Mouse (Mus musculus) retina, embryonic 14.5 days (tissue): ENCODE data around the gene Zbtb24.
A peak's percentile ranks its signal among the peaks of the same experiment; 100 is the strongest.

Experiments
- DNase-seq: peaks from one replicate; pipeline ENCODE4 v3.0.0-alpha.2; 2015; ENCODE audit warnings: low spot score

Gene Zbtb24

DNA sequence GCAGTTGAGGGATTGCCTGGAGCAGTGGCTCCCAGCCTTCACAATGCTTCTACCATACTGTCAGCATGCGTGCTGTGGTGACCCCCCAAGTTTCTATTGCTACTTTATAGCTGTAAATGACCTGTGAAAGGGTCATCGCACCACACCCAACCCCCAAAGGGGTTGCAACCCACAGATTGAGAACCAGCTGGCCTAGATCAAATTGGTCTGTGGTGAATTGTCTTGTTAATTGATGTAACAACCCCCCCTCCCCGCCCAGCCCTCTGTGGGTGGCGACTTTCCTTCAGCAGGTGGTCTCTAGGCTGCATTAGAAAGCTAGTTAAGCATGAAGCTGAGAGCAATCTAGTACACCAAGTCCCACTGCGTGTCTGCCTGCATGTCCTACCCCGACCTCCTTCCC is 17.1 kb downstream of the Zbtb24 start:
- DNase-seq, result no peak

DNA sequence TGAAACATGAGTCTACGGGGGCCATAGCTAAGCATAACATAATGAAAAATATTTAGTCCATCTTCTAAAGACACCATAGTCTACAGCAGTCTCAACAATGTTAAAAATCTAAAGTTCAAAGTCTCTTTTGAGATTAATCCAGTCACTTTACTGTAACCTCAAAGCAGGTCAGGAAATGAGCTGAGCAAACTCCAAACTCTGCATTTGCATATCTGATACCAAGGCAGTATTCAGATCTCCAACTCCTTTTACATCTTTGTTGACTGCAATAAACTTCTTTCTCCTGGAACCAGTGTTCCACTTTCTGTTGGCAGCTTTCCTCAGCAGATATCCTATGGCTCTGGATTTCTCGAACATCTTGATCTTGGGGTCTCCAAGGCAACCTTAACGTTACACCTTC is 20.5 kb downstream of the Zbtb24 start:
- DNase-seq, result no peak

DNA sequence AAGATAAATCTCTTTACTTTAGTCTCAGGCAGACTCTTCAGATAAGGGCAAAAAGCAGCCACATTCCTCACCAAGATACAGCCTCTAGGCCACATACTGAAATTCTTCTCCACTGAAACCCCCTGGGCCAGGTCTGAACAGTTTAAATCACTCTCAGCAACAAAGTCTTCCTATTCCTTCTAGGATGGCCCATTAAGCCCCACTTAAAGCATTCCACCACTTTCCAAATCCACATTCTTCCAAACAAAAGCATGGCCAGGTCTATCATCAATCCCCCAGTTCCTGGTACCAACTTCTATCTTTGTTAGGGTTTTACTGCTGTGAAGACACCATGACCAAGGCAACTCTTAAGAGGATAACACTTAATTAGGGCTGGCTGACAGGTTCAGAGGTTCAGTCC is 22.4 kb downstream of the Zbtb24 start:
- DNase-seq, result no peak

DNA sequence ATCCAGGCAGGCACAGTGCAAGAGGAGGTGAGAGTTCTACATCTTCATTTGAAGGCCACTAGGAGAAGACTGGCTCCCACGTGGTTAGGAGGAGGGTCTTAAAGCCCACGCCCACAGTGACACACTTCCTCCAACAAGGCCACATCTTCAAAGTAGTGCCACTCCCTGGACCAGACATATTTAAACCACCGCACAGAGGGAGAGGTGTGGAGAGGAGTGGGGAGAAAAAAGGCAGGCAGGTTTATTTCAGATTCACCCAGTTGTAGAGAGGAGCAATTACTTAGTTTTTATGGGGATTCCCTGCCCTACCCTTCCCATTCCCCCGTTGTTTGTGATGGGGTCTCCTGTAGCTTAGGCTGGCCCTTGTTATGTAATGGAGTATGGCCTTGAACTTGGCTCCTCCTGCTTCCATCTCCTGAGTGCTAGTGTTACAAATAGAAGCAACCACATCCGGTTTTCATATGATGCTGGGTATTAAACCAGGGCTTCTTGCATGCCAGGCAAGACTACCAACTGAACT is 22.8 kb downstream of the Zbtb24 start:
- no peak for DNase-seq

DNA sequence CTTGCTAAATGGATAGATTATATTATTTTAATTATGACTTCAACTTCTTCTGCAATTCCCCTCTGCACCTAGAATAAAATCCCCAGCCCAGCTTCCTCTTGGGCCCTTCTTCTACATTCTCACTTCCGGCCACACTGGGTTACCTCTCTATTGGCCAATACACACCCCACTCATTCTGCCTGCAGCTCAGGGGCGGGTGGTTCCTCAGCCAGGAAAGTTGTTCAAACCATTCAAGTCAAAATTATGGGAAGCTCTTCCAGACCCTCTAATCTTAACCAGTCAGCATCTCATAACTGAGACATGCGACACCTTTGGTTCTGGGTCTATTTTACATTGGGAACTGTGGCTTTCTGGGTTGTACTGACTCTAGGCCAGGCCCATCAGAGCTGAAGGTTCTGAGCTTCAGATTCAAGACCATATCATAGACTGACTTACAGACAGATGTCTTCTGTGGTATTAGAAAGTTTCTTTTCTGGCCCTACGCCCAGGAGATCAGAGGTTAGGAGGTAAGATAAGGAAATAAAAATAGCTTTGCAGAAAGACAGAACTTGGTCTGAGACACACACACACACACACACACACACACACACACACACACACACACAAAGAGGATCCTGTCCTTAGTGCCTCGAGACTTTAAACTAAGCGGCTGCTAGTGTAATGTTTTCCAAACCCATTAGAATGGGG is 23.7 kb downstream of the Zbtb24 start:
- no peak for DNase-seq

DNA sequence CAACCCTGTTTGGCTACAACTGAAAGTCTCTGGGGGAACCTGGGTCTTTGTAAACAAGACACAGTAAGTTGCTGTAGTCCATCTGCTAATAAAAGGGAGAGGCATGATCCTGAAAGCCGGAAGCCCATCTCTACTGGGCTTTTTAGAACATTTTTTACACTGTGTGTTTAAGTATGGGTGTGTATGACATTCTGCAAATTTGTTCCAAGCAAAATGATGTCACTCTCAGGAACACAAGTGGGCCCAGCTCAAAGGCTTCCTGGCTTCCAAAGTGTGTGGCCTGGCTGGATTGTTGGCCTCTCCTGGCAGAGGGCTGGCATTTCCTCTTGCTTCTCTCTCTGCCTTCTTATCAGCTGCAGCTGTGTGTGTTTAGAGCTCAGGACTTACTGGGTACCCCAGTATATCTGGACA is 24.8 kb downstream of the Zbtb24 start:
- DNase-seq, result no peak

DNA sequence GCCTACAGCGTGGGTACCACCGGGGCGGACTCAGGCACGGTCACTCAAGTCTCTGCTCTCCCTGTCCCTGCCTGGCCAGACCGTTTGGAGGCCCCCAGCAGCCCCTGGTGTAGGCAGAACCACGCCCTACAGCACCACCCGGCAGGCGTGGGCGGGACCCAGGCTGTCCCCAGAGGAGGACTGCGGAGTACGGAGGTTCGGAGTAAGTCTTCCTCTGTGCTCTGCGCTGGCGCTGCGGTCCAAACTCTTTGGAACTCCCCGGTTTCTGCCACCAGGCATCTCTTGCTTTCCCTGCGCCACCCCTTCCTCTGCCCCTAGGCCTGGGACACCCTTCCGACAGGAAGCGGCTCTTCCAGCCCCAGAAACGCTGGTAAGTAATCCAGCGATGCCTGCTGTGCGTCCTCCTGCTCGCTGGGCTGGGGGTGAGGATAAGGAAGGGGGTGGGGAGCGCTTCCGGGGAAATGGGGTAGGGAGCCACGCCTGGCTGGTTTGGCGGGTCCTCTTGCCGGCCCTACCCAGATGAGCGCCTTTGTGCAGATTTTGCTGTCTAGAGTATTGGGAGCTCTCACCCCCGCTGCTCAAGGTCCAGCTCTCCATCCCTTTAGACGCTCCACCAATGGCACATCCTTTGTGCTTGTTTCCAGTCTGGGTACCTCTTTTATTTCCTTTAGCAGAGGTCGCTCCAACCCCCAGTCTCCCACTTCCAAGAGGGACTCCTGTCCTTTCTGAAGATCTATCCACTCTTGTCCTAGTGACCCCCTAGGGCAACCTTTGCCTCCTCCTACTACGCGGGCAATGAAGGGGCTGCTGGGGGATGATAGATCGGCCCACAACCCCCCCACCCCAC is 26.2 kb downstream of the Zbtb24 start, which contains the start of gene Mical1:
Gene Mical1, plus strand, starts transcription at position 144 of the 847 bp plus-strand sequence.
- peak; percentile 73 for DNase-seq

DNA sequence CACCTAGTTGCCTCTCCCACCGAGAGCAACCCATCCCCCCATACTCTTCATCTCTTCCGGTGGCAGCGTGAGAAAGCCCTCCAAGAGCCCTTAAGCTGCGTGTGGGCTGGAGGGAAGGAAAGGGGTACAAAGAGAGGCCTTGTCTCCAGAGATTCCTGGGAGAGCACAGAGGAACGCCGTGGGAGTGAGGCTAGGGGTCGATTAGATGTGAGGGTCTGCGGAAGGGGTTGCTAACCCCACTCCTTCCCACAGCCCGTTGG is 26.8 kb downstream of the Zbtb24 start:
- peak; percentile 75 for DNase-seq

DNA sequence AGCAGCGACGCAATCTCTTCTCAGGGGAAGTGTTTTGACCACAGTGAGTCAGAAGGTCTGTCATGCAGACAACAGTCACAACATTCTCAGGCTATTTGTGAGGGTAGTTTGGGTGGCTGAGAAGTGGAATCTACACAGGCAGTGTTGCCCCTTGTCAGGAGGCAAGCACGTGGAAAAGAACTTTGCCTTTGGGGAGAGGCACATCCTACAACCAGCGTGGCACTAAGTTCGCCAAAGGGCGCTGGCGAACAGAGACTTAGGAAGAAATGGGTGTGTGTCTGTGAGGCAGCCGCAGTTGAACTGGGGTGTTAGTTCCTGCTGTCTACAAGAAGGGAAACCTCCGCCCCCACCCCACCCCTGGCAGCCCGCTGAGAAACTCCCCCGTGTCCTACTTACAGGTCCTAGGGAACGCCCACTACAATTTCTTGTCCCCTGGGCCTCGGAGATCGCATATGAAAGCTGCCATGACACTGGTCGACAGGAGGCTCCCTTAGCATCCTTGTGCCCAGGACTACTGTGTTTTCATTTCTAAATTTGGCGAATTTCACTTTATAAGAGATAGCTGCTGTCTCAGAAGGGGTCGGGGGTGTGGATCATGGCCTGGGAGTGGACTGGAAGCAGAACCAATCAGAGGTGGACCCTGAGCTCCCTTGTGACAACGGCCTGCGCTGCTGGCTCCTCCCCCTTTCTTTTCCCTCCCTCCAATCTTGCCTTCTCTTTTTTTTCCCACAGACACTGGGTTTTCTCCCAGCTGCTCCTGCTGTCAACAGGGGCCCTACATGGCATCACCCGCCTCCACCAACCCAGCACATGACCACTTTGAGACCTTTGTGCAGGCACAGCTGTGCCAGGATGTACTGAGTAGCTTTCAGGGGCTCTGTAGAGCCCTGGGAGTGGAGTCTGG is 27.3 kb downstream of the Zbtb24 start:
- peak; percentile 85 for DNase-seq

DNA sequence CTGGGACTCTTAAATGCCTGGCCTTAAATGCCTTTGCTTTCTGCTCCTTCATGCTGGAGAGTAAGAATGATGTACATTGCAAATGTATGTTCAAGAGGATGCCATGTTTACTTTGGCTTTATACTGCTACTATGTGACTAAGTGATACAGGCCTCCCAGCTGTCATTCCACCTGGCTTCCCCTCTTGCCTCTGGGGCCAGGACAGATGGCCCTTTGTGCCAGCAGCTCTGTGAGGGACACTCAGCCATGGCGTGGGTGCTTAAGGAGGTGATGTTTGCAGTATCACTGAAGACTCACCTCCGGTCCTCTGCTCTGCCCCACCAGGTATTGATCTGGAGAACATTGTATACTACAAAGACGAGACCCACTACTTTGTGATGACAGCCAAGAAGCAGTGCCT is 29.8 kb downstream of the Zbtb24 start:
- no peak for DNase-seq

DNA sequence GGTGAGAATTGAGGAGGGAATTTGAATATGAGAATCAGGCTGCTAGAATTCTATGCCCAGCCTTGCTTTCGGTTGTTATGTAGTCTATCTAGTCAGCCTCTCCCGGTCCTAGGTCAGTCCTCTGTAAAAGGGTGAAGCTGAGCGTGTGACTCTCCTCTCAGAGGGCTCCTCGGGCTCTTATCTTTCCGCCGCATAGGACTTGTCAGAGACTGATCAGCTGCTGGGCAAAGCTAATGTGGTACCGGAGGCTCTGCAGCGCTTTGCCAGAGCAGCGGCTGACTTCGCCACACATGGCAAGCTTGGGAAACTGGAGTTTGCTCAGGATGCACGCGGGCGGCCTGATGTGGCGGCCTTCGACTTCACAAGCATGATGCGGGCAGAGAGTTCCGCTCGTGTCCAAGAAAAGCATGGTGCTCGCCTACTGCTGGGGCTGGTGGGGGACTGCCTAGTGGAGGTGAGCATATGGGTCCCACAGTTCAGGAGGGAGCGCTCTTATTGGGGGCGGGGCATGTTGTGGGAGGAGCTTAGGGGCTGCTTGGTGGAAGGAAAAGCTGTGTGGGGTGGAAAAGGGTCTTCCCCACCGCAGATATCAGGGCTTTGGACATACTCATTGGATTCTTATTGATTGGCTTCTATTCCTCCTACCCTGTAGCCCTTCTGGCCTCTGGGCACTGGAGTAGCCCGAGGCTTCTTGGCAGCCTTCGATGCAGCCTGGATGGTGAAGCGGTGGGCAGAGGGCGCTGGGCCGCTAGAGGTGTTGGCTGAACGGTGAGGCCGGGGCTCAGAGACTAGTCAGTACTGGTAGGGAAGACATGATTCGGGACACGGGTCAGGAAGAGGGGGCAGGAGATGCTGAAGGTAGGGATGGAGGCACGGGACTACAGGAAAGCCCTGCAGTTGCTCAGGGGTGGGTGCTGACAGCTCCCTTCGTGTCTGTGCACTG is 31.0 kb downstream of the Zbtb24 start:
- DNase-seq, result no peak

DNA sequence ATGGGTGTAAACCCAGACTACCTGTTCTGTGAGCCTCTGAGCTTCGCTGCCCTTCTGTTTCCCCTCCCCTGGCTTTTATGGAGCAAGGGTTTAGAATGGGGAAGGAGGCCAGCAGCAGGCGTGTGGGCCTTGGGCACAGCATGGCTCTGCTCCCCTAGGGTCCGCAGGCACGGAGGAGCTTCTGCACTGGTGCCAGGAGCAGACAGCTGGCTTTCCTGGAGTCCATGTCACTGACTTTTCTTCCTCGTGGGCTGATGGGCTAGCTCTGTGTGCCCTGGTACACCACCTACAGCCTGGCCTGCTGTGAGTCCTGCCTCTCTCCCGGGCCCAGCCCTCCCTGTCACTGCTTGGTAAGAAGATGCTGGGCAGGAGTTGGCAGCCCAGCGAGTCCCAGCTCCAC is 32.3 kb downstream of the Zbtb24 start:
- no peak for DNase-seq

DNA sequence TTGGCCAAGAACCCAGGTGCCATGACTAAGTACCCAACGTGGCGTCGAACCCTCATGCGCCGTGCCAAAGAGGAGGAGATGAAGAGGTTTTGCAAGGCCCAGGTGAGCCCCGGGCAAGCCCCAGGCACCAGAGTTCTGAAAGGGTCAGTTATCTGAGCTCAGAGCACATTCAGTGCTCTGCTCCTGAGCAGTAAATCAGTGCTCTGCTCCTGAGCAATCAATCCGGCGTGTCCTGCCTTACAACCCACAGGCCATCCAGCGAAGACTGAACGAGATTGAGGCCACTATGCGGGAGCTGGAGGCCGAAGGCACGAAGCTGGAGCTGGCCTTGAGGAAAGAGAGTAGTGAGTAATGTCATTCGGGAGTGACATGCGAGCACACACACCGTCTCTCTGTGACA is 35.6 kb downstream of the Zbtb24 start:
- DNase-seq, result no peak

DNA sequence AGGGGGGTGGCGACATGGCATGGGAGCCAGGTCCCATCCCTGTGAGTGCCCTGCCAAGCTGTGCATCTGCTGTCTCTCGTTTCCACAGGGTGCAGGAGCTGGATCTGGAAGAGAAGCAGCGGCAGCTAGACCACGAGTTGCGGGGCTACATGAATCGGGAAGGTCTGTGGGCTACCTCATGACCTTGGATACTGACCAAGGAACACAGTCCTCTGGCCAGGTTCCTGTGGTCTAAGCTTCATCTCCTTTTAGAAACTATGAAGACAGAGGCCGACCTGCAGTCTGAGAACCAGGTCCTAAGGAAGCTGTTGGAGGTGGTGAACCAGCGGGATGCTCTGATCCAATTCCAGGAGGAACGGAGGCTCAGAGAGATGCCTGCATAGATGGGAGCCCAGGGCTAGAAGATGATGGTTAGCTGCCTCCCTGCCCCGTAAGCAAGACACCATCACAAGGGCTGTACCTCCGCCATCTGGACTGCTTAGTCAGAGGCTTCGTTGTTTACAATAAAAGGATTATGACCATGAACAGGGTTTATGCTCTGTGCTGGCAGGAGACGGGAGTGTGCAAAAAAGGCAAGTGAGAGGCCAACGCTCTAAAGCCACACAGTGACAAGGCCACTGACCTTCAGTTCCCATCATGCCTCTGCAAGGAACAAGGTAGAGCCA is 36.5 kb downstream of the Zbtb24 start:
- DNase-seq, result no peak

DNA sequence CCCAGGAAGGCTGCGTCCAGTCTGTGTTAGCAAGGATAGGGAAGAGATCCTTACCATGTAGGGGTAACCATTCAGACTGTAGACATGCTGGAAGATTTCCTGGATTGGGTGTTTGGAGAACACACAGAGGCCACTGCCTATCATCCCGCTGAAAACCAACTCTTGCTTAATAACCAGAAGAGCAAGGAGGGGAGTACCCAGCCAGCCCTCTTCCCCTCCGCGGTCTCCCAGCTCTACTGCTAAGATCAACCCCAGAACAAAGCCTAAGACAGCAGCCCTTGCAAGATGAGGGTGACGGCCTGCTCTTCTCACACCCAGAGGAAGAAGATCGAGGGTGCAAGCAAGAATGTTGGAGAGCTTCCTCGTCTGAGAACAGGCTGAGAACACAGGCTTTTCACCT is 38.7 kb downstream of the Zbtb24 start:
- no peak for DNase-seq

DNA sequence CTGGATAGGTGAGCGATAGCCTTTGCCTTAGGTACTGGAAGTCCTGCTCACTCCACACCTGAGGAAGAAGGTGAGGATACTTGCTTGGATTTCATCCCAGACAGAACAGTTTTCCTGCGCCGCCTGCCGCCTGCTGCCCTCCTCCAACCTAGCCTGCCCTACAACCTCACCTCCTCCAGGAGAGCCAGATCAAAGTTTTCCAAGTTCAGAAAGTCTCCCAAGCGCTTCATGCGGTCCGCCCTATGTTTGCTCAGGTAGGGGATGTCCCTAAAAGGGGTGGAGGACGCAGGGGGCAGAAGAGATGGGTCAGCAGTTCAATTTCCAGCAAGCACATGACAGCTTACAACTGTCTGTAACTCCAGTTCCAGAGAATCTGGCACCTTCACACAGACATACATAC is 39.1 kb downstream of the Zbtb24 start:
- no peak for DNase-seq

DNA sequence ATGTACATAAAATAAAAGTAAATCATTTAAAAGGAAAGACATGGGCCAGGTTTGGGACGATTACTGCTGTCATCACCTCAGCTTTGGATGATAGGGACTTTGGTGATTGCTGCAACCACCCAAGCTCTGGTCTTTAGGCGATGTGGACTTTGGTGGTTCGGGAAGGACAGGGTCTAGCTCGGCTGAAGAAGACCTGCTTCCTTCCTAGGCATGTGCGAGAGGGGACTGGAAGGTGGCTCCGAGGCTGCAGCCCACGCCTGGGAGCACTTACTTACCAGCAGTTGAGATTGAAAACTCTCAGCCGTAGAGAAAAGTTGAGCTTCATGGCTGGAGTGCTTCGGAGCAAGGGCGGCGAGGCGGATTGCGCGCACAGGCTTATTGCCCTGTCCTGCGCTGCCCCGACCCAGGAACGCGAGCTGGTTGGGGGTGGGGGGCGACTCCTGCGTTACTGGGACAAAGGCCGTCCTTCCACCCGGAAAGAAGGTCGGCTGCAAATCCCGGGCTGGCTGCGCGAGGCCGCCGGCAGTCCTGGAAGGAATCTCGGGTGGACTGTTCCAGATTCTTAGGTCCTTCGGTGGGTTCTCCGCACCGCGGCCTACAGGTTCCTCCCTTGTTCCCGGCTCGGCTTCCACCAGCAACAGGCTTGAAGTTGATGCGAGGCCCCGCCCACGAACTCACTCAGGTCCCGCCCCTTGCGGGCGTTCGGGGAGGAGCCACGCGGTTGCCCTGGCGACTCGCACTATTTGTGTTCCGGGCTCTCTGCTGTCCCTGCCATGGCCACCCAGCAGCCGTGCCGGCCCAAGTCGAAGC is 39.7 kb downstream of the Zbtb24 start, which contains the start of the genes Smpd2 and Ppil6:
Gene Smpd2, minus strand, starts transcription at position 662 of the 810 bp plus-strand sequence.
Gene Ppil6, plus strand, starts transcription at position 732 of the 810 bp plus-strand sequence.
- peak; percentile 96 for DNase-seq

DNA sequence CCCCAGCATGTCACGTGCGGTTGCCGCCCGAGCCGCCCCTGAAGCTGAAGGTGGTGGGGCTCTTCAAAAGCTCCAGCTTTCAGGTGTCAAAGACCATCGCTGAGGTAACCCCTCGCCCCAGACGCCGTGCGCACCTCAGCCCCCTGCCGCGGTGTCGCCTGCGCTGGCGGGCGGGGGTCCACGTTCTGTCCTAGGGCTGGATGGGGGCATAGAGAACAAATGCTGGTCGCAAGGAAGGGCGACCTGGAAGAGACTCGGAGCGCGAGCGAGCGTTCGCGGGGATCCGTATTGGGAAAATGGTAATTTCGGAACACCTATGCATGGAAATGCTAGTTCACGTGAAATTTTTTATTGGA is 40.3 kb downstream of the Zbtb24 start:
- DNase-seq, result no peak

DNA sequence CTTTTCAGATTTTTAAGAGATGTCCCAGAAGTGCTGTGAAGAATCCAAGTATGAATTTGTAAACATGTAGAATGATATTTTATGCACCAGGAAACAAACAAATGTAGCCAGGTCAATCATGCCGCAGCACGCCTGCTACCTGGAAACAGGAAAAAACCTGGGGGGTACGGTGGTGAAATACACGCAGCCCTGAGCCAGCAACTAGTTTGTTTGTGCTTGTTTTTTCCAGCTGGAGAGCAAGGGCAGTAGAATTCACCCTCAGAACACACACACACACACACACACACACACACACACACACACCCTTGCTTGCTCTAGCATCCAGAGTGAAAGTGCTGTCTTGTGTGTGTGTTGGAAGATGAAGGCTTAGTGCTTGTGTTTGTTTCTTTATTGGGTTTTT is 40.9 kb downstream of the Zbtb24 start:
- no peak for DNase-seq

DNA sequence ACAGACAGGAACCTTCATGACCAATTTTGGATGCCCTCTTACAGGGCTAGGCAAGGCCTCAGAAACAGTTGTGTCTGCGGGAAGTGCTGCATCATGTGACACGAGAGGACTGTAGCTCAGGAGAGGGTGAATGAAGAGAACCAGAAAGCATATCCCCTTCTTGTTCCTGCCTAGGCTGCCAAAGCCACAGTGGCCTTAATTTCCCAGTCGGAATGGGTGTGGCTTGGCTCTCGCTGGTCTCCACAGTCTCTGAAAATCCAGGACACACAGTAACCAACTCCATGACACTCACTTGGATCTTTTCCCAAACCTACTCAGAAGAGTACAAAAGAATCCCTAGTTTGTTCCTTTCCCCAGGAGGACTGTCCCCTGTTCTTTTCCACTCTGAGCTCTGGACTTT is 50.8 kb downstream of the Zbtb24 start:
- no peak for DNase-seq
